Mouse (Mus musculus) small intestine, adult 2 months (tissue): Measurements from ENCODE around the gene Als2cl.

Experiments used
- CTCF ChIP-seq: fragments of 200-500 bp; IDR thresholded peaks from 2 replicates; pipeline ENCODE4 v1.5.1; 2012; ENCODE audit warnings: low read depth, mild to moderate bottlenecking, control low read depth, inconsistent platforms, low read length, moderate library complexity, mixed read lengths; ENCODE audit not compliant: insufficient replicate concordance, insufficient read length; ENCODE audit errors: extremely low read depth
- POLR2A ChIP-seq: fragments of 200-500 bp; IDR thresholded peaks from 2 replicates; pipeline ENCODE4 v1.6.1; 2012; ENCODE audit warnings: low read depth, mild to moderate bottlenecking, control low read depth, inconsistent platforms, low read length, moderate library complexity

GRCm38 (mm10) chr9:110893429-110893828 is 13.8 kb downstream of the Als2cl start:
- TF ChIP-seq POLR2A (no peak), CTCF (no peak)
